Mouse (Mus musculus): ENCODE measurements around the gene Adamtsl4.
"Not testable (repeated sequence)": the region's sequence is repeated elsewhere in the genome, so short reads cannot be mapped to it uniquely, and the experiment has no call there.

Adamtsl4 gene

GRCm38 (mm10) chr3:95660788-95661478 is 26.8 kb downstream of the Adamtsl4 start:
- no peak for ATAC-seq (ENCODE audit: low TSS enrichment)

DNA sequence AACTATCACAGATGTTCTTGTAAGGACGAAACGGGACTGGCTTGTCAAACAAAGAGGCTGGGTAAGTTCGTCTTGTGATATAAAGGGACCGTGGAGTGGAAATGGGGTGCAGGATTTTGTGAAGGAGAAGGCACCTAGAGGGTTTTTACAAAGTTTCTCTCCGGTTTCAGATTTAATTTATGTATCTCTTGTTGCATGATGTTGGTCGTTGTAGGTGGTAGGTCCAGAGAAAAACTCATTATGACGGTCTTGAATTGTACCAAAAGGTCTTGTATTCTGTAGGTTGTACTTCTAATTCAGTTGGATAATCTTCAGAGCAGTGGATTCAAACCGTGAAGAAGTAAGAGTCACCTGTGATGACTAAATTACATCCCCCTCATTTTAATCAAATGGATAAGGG is 27.8 kb downstream of the Adamtsl4 start:
- no peak for ATAC-seq (ENCODE audit: low TSS enrichment)

DNA sequence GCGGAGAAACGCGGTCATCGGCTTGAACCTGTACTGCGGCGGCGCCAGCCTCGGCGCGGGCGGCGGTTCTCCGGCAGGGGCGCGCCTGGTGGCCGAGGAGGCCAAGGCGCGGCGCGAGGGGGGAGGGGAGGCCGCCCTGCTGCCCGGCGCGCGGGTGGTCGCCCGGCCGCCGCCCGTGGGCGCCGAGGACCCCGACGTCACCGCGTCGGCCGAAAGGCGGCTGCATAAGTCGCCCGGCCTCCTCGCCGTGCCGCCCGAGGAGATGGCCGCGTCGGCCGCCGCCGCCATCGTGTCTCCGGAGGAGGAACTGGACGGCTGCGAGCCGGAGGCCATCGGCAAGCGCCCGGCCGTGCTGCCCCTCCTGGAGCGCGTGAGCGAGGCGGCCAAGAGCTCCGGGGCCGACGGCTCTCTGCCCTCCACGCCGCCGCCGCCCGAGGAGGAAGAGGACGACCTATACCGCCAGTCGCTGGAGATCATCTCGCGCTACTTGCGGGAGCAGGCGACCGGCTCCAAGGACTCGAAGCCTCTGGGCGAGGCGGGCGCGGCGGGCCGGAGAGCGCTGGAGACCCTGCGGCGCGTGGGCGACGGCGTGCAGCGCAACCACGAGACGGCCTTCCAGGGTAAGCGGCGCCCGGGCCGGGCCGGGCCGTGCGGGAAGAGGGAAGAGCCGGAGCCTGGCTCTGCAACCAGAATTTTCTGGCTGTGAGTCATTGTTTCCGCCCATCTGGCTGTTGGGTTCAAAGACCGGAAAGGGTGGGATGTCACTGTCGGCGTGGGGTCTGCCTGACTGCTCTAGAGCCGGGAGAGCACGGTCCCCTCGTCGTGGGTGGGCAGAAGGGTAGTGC is 28.6 kb downstream of the Adamtsl4 start:
- ATAC-seq (ENCODE audit: low TSS enrichment): peak; percentile 51

DNA sequence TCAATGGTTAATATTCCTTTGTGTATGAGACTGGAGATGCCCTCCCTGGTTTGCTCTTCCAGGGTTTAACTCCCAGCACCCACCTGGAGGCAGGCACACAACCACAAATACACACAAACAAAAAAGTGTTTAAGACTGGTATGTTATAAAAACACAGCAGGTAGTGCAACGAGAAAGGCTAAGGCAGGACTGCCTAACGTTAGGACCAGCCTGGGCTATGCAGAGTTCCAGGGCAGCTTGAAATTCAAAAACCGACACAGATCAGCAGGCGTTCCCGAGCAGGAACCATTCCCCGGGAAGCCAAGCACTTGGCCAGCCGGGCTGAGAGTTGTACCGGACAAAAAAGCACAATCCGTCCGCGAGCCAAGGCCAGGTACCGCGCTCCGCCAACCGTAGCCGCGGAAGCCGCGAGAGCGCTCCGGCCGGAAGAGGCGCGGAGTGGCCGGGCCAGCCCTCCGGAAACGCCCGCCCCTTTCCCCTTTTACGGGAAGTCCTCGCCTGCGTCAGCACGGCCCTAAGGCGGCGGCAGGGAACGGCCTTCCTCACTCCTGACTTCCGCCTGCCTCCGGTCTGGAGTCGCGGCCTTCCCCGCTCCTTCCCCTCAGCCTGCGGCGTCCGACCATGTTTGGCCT is 29.4 kb downstream of the Adamtsl4 start, which contains the start of gene Mcl1:
Gene Mcl1 (plus strand): TSS at position 553 of the 632 bp plus-strand sequence.
- ATAC-seq (ENCODE audit: low TSS enrichment): peak; percentile 94

DNA sequence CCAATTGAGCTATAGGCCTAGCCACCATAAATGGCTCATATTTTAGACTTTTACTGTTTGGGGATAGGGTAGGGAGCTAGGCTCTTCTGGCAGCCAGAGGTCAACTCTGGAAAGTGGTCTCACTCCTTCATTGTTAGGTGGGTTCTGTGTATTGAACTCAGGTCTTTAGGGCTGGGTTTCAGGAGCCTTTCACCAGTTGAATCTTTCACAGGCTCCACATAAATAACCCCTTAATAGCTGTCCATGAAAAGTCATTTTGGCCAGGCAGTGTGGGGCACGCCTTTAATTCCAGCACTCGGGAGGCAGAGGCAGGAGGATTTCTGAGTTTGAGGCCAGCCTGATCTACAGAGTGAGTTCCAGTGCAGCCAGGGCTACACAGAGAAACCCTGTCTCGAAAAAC is 30.0 kb downstream of the Adamtsl4 start:
- ATAC-seq (ENCODE audit: low TSS enrichment): no peak

GRCm38 (mm10) chr3:95657108-95657507 is 30.6 kb downstream of the Adamtsl4 start:
- no peak for ATAC-seq (ENCODE audit: low TSS enrichment)

DNA sequence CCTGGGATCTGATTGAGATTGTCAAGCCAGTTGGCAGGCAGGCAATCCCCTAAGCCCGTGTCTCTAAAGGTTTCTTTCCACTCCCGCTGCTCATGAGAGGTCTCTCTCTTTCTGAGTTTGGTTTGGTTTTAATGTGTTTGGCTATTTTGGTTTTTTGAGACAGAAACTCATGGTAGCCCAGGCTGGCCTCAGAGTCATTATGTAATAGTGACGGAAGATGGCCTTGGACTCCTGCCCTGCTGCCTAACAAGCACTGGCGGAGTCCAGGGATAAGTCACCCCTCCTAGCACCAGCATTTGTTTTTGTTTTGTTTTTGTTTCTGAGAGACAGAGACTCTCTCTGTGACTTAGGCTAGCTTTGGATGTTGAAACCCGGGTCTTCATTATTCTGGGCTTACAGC is 32.3 kb downstream of the Adamtsl4 start:
- no peak for ATAC-seq (ENCODE audit: low TSS enrichment)

GRCm38 (mm10) chr3:95654371-95654770 is 33.3 kb downstream of the Adamtsl4 start:
- not testable (repeated sequence) for ATAC-seq (ENCODE audit: low TSS enrichment)

- peak; percentile 26 for ATAC-seq (ENCODE audit: low TSS enrichment)
Measured at GRCm38 (mm10) chr3:95653473-95654034, 34.2 kb downstream of the Adamtsl4 start.

DNA sequence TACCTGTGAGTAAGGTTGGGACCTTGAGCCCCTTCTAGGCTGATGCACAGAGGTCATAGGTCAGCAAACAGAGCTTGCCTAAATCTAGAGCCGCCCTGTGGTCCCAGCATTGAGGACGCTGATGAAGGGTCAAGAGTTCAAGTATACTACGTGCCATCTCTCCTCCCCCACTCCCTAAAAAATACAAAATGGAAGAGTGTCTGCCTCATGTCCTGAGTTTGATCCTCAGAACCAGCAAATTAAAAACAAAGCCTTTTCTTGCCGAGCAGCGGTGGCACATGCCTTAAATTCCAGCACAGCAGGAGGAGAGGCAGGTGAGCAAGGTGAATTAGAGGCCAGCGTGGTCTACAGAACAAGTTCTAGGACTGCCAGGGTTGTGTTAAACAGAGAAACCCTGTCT is 34.8 kb downstream of the Adamtsl4 start:
- ATAC-seq (ENCODE audit: low TSS enrichment): no peak

- ATAC-seq (ENCODE audit: low TSS enrichment): no peak
Measured at GRCm38 (mm10) chr3:95652204-95652811, 35.4 kb downstream of the Adamtsl4 start.

DNA sequence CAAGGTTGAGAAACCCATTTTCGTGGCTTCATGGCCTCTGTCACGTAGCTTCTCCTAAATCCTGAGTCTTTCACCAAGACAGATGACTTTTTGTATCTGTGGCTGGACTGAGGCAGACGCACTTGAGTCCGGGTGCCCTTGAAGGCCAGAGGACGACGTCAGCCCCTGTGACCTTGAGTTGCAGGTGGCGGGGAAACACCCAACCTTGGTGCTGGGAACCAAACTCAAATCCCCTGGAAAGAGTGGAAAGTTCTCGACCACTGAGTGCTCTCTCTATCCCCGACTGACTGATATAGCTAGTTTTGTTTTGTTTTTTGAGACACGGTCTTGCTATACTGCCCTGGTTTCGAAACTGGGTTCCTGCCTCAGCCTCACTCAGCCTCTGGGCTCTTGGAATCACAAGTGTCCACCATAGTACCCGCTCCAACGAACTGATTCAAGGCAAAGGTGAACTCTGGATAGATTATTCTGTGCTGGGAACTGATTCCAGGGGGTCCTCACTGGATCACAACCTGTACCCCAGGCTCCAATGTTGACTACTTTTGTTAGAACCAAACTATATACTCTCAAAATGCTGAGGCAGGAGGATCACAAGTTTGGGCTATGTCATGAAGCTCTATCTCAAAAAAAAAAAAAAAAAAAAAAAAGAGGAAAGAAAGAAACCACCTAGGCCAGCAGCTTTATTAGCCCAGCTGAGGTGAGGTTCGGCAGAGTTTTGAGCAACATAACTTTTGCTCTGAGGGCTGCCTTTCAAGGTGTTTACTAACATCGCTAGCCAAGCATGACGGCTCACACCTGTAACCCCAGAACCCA is 36.1 kb downstream of the Adamtsl4 start:
- ATAC-seq (ENCODE audit: low TSS enrichment): no peak

DNA sequence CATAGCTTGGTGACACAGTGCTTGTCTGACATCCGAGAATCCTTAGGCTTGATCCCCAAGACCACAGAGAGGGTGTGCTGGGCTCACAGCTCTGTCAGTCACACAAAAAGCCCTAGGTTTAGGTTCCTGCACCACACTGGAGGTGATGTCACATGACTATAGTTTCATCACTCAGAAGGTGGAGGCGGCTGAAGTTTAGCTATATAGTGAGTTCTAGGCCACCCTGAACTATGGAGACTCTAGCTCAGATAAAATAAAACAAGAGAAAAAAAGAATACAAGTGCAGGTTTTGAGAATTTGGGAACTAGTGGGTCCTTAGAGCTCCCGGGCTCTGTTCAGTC is 36.7 kb downstream of the Adamtsl4 start:
- ATAC-seq (ENCODE audit: low TSS enrichment): no peak

DNA sequence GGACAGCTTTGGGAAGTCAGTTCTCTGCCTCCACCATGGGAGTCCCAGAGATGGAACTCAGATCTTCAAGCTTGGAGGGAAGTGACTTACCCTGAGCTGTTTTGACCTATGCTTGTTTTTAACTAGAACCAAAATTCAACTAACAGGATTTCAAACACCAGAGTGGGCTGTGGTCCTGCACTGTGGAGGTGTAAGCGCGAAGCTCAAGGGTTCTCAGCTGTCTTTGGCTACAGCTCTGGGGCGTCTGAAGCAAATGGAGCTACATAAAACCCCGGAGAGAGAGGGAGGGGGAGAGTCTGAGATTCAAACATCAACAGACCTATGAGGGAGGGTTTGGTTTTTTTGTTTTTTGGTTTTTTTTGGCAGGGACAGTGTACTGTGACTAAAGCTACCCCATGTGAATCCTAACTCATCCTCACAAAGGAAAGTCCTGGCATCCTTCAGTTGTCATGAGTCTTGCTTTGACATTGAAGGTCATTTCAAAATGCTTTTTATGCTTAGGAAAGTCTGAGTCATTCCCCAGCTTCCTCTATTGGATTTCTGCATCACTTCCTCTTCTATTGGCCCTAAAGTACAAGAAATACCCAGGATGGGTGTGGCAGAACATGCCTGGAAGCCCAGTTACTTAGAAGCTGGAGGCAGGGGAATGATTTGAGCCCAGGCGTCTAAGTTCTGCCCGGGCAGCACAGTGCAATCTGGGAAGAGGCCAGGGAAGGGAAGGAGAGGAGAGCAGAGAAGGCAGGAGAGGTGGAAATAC is 37.3 kb downstream of the Adamtsl4 start:
- ATAC-seq (ENCODE audit: low TSS enrichment): no peak

DNA sequence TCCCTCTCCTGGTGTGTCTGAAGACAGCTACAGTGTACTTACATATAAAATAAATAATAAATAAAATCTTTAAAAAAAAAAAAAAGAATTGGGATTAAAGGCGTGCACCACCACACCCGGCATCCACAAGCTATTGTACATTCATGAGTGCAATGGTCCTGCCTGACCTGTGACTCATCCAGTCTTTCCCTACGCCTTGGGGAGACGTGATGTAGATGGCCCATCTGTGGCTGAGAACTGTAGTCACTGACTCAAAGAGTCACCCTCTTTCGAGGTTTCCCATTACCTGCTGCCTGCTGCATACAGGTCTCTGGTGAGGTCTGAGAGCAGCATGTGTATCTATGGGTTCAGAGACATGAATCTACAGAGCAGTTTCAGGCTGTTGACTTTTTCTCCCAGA is 39.7 kb downstream of the Adamtsl4 start:
- no peak for ATAC-seq (ENCODE audit: low TSS enrichment)

- ATAC-seq (ENCODE audit: low TSS enrichment): no peak
Measured at GRCm38 (mm10) chr3:95645313-95646235, 42.1 kb downstream of the Adamtsl4 start.

DNA sequence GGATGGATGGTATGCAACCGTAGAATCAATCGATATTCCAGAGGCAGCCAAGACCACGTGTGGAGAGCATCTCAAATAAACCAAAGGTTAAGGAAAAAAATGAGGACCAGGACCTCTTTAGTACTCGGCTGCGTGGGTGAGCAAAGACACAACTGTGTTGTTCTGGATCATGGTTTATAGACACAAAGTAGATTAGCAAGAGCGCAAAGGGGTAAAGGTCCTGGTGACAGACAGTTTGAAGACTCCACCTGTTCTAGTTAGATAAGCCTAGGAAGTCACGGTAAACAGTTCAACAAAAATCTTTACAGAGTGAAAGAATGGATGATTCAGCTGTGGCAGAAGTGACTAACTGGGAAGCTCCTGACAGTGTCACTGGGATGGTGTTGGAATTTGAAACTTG is 44.6 kb downstream of the Adamtsl4 start:
- no peak for ATAC-seq (ENCODE audit: low TSS enrichment)

DNA sequence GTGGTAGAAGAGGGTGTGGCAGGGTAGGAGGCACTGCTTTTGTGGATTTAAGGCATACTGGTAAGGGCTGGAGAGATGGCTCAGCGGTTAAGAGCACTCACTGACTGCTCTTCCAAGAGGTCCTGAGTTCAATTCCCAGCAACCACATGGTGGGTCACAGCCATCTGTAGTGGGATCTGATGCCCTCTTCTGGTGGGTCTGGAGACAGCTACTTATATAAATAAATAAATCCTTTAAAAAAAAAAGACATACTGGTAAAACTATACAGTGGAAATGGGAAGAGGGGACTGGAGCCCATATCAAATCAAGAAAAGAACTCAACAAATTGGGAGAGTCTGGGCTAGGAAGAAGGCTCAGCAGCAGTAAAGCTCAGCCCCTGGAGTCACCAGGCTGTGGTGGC is 48.0 kb downstream of the Adamtsl4 start:
- no peak for ATAC-seq (ENCODE audit: low TSS enrichment)

DNA sequence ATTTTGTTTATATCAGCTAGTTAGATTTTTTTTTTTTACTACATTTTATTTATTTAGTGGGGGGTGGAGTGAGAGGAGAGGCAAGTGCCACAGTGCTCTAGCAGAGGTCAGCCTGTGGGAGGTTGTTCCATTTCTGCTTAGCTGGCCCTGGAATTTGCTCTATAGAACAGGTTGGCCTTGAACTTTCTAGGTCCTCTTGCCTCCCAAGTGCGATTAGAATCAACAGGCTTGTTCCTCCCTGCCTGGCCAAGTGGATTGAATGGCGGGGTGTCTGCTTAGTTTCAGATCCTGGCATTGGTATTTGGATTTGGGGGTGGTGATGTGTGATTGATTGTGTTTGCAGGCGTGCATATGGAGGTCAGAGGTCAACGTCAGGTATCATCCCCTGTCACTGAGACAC is 51.6 kb downstream of the Adamtsl4 start:
- no peak for ATAC-seq (ENCODE audit: low TSS enrichment)

All from frontal cortex, adult (tissue).